Mouse (Mus musculus): ENCODE results near the gene Nf2.

- TF ChIP-seq CTCF (IDR thresholded peaks at IDR 0.05; ENCODE audit: low read depth, low read length), result no peak
- no peak for TF ChIP-seq POLR2A (IDR thresholded peaks at IDR 0.05; ENCODE audit: insufficient read depth, low read length)
These were observed 8.3 kb downstream of the Nf2 start for GRCm38 (mm10) chr11:4840942-4841526.
